Mouse (Mus musculus): Measurements from ENCODE around the gene Lamb3. TPM values are rescaled to one million over a fixed set of nuclear protein-coding genes. Genes with fewer than 3 reads are reported as not detected.
"Not testable (repeated sequence)": the region's sequence is repeated elsewhere in the genome, so short reads cannot be mapped to it uniquely, and the experiment has no call there.

Gene Lamb3
- polyA plus RNA-seq, 1 experiment: 1.0 TPM

DNA sequence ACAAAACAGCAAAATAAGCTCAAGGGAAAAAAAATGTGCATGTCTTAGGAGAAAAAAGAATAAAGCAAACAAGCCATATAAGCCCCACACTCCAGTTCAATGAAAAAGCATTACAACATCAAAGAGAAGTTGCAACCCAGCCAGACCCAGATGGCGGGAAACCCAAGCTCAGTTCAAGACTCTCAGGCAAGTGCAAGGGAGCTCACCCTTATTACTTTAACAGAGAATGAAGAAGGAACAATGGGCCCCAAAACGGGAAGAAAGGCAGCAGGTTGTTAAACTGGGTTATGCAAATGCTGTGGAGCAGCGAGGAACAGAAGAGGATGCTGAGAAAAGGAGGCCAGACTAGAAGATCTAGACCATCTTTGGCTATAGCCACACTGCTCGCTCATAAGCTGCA is 35.4 kb downstream of the Lamb3 start:
- DNase-seq (ENCODE audit: extremely low spot score in 1 of 2, low spot score in 1 of 2): no peak

DNA sequence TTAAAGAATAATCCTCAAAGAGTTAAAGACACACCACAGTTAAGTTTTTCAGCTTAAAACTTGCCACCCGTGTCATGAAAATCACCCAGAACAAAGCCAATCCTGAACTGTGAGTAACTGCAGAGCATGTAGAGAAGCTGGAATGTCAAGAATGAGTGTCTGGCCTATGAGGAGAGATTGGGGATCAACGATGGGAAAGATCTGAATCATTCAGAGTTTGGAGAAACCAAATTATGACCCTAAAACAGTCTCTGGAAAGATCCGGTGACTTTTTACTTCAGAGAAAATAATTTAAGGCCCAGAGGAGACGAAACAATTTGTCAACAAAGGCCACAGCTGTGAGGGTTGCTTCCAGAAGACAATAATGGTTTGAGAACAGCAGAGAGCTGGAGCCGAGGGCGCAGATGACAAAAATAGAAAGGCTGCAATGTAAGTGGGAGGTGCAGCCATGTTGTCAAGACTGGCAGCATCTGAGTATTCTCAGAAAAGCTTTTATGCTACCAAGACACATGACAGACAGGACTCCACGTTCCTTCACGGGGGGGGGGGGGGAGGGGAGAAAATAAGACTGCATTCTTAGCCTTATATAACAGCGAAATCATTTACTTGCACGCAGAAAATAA is 36.2 kb downstream of the Lamb3 start:
- peak in 1 of 2 experiments; percentile 47 for DNase-seq (ENCODE audit: extremely low spot score in 1 of 2, low spot score in 1 of 2)

DNA sequence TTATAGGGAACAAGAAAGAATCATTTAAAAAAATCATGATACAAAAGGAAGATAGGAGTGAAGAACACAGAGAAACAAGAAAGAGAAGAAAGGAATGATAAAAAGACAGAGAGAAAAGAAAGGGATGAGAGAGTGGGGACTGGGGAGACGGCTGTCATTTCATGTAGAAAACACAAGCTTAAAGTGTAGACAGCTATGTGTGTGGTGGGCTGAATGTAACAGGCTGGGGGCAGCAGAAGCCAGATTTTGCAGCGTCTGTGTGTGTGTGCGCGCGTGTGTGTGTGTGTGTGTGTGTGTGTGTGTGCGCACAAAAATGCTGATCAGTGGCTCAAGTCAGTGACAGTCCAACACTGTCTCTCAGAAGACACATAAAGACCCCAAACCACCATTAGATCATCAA is 36.7 kb downstream of the Lamb3 start:
- no peak for DNase-seq (ENCODE audit: extremely low spot score in 1 of 2, low spot score in 1 of 2)

DNA sequence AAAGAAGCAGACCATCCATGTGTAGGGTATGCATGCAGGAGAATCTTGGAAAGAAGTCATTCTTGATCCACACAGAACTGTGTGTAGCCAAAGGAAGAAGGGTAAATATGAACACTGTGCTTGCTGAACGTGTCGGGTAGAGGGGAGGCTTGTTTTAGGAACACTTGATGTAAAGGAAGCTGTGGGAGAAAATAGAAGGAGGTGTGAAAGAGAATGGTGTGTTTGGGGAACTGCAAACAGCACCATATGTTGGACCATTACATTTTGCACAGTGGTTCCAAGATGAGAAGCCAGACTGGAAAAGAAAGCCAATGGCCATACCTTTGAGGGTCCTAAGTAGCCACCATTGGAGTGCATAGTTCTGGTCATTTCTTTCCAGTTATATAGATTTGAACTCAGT is 42.5 kb downstream of the Lamb3 start:
- peak; percentile 33 to 55 for DNase-seq (ENCODE audit: extremely low spot score in 1 of 2, low spot score in 1 of 2)

DNA sequence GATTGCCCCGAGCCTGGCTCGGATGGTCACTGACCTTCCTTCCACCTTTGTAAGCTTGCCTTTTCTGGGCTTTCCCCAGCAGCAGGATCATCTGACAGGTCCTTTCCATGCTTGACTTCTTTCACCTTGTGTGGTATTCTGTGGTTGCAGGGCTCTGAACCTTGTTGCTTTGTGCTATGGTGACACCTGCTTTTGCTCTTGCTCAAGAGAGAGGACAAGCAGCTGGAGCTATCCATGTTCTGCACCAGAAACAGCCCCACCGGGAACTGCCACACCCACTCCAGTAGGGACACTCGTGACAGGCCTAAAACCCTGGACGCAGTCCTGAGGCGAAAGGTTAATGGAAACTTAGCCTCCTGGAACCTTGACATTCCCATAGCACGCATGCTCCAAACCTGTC is 43.9 kb downstream of the Lamb3 start:
- no peak for DNase-seq (ENCODE audit: extremely low spot score in 1 of 2, low spot score in 1 of 2)

DNA sequence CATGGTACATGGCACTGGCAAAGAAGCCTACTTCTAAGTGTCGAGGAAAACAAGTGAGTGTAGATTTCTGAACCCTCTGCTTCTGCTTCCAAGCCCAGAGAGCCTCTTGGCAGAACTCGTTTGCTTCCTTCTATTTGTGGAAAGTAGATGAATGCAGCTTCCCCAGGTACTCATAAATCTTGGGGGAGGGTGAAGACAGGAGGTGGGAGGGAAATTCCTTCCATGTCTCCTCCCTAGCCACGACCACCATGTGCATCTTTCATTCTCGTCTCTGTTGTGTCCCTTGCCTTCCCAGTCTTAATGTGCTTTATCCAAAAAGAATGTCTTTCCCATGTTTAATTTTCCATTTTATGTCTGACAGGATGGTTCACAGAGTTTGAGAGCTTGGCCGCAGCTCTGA is 45.1 kb downstream of the Lamb3 start:
- no peak for DNase-seq (ENCODE audit: extremely low spot score in 1 of 2, low spot score in 1 of 2)

DNA sequence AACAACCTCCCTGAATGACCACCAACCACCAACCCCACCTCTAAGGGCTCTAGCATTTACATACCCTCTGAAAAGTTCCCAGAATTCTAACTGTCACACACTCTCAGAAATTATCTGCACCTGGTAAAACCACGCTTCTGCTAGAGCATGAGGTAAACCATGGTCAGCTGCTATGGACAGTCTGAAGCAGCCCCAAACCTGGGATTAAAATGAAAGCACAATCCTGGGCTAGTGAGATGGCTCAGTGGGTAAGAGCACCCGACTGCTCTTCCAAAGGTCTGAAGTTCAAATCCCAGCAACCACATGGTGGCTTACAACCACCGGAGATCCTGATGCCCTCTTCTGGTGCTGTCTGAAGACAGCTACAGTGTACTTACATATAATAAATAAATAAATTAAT is 46.4 kb downstream of the Lamb3 start:
- DNase-seq (ENCODE audit: extremely low spot score in 1 of 2, low spot score in 1 of 2): not testable (repeated sequence)

DNA sequence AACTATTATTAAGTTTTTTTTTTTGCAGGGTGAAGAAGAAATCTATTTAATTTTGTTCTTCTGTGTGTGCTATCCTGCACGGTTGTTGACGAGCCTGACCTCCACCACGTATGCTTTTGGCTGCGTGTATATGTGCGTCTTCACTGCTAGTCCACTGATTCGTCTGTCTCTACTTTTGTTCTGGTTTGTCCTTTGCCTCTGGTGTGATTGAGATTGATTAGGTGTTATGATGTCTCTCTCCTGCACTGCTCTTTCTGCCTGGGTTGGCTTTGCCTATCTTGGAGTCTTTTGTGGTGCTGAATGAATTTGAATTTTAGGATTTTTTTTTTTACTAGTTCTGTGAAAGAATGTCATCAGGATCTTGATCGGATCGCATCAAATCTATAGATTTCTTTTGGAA is 47.5 kb downstream of the Lamb3 start:
- no peak for DNase-seq (ENCODE audit: extremely low spot score in 1 of 2, low spot score in 1 of 2)

DNA sequence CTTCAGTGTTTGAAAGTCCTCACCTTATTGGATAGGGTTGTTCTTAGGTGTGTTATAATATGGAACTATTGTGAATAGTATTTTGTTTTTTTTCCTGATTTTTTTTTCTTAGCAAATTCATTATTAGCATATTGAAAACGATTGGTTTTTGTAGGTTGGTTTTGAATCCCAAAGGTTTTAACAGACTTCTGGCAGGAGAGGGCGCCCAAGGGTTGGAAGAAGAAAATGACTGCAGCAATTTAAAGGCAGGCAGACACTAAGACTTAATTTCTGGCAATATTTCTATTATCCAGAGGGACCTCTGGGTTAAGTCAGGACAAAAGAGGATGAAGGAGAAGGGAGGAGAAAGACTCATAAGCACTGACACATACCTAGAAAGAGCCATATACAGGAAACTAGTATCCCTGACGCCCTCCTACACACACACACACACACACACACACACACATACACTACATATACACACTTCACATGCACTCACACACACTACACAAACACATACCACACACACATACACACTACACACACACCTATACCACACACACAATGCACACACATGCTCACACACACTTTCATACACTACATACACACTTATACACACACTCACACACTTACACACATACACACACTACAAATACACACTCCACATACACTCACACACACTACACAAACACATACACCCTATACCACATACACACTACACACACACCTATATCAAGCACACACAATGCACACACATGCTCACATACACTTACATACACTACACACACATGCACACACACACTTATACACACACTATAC is 48.2 kb downstream of the Lamb3 start:
- peak in 1 of 2 experiments; percentile 89 for DNase-seq (ENCODE audit: extremely low spot score in 1 of 2, low spot score in 1 of 2)

DNA sequence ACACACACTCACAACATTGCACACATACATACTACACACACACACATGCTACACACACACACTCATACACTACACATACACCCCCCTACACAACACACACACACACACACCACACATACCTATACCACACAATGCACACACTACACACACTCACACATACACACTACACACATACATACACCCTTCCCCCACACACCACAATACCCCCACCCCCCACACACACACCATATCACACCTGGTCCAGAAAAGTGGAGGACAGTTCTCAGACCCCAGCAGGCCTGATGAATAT is 48.7 kb downstream of the Lamb3 start:
- no peak for DNase-seq (ENCODE audit: extremely low spot score in 1 of 2, low spot score in 1 of 2)

DNA sequence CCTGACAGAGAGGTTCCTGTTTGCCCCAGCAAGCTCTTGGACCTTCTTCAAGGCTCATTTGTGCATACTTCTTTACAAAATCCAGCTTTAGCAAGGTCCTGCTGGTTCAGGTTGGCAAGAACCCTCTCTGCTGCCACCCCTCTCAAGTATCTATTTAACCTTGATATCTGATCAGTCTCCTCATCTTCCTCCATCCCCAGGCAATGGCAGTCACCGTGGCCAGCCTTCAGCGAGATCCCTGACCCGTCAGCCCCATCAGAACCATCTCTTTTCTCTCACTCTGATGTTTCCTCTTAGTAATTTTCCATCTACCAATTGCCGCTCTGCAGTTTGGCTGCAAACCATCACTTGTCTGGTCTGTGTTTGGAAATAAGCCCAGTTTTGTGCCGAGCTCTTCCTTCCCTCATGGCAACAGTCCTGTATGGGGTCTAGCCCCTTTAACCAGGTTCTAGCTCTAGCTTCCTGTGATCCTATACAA is 49.2 kb downstream of the Lamb3 start:
- peak in 1 of 2 experiments; percentile 13 for DNase-seq (ENCODE audit: extremely low spot score in 1 of 2, low spot score in 1 of 2)

DNA sequence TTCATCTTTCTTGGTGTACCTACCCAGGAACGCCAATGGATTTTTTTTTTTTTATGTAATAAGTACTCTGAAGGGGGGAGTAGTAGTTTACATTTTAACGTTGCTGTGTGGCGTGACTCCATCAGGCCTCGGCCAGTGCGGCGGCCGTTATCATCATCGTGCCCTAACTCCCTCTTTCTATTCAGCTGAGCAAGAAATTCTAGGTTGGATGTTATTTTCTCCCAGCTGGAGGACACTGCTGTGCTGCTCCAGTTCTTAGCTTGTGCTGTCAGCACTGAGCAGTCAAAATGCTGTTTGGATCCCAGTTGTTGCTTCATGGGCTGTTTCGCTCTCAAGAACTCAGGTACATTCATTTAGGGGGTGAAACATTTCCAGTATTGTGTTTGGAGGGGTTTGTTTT is 52.1 kb downstream of the Lamb3 start:
- DNase-seq (ENCODE audit: extremely low spot score in 1 of 2, low spot score in 1 of 2): no peak

DNA sequence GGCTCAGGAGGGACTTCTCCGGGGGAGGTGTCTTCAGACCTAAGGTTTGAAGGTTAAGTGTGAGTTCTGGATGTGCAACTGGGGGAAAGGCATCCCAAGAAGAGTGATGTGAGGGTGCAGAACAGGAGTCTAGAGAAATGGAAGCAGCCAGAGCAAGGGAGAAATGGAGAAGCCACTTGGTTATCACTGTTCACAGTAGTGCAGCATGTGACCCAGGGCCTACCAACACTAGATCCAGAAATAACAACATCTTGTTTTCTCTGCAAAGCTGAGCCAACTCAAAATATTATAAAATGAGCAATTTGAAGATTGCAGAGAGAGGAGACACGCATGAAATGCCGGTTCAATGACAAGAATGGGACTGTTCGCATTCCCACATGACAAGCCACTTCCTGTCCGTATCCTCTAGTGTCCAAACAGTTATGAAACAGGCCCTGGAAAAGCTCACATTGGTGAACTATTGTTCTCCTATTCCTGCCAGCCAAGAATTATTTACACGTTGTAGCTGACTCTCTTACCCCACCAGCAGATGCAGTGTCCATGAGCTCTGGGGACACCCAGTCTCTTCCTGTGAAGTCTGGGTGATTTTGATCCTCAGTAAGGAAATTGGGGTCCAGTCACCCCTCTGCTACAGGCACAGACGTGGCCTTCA is 54.5 kb downstream of the Lamb3 start:
- DNase-seq (ENCODE audit: extremely low spot score in 1 of 2, low spot score in 1 of 2): no peak

DNA sequence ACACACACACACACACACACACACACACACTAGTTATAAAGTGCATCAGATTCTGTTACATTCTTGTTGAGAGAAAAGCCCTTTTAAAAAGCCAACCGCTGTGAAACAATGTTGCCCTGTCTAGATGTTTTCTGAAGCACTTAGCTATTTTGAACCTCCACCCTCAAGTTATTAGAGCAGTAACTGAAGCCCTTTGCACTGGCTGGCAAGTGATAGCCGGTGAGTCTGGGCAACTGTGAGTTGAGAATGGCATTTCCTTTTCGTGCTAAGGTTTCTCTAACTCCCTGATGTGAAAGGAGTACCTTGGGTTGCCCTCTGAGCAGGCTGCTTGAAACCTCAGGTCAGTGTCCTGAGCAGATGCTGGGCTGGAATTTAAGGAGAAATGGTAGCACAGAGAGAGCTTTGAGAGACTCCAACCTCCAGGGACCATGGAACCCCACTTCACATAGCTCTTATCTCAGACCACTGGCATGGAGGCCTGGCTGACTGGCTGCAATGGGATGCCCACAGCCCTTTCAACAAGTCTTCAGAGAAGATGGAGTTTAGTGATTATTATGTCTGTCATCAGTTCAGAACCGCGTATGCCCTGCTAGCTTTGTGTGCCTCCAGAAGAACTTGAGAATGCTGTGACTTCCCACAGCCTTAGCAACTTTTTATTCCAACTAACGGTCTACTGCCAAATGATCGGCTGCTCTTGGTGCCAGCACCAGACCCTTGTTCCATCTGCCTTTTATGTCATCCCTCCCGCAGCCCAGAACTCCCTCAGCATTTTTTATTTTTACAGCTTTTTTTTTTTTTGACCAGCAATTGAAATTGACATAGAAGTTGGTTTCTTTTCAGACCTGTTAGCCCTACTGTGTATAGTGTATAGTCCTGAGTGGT is 55.8 kb downstream of the Lamb3 start:
- no peak for DNase-seq (ENCODE audit: extremely low spot score in 1 of 2, low spot score in 1 of 2)

DNA sequence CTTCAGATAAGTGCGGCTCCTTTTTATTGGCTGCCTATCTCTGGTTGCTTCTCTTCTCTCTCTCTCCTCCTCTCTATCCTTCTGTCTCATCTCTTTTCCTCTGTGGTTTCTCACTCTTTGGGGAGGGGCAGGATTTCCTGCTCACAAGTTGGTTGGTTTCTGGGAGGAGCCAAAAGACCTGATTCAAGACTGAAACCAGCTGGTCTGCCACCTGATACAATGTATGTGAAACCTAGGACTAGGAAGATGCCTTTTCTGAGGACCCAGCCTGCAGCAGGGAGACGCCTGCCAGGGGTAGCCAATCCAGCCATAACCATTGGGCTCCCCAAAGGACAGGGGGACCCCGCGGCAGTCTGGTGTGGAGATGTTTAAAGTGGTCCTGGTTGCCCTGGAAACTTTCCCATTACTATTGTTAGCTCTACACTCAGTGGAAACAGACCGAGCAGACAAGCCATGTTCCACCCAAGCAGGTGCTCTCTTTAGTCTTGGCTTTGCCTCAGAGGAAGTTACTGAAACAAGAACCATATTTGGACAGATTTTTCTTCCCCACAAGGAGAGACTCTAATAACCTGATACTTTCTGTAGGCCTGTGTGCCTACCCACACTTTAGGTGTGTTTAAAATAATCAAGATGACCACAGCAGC is 56.6 kb downstream of the Lamb3 start, which contains the start of gene Hsd11b1:
Gene Hsd11b1 (minus strand): TSS at position 121 of the 644 bp plus-strand sequence.
- DNase-seq (ENCODE audit: extremely low spot score in 1 of 2, low spot score in 1 of 2): no peak

DNA sequence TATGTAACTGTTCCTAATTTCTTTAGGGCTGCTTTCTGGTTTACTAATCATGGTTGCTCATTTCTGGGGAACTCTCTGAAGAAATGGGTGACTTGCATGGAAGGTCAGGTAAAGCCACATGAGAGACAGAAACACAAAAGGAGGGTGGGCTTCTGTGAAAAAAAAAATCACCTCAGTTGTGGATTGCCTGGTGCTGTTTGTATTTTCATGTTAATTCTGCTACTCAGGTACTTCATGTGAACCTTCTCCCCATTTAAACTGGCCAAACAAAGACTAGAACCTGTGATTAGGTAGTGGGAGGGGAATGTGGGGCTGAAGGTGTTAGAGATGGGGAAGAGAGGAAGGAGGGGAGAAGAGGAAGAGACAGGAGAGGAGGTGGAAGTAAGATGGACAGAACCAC is 58.2 kb downstream of the Lamb3 start:
- no peak for DNase-seq (ENCODE audit: extremely low spot score in 1 of 2, low spot score in 1 of 2)

DNA sequence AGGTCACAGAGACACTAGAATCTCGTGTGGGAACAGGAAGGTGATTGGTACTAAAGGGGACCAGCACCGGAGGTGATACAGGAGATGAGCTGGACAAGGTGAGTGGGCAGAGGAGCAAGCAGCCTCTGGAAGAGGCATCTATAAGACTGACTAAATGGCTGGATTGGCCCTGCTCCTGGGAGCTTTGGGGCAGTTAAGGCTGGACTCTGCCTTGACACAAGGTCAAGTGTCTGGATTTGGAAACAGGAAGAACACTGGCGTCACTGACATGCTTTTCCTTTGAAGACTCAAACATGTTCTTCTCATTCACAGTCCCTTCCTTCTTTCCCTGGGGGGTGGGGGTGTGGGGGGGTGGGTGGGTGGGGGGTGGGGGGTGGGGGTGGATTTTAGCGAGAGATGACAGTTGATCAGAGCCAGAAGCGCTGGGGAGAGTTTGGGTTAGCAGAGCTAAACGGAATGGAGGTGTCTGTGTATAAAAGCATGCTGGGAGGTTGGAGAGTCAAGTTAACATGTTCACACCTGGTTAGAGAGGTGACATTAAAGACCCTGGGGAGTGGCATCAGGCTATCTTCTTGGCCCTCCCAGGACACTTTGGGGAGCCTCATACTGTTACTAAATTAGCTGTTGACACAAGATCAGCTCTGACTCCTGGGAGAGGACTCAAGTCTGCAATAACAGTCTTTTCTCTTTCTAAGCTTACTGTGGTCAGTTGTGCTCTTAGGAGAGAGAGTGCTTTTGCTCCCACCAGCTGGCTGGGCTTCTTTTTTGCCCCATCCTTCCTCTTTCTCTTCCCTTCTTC is 63.7 kb downstream of the Lamb3 start:
- DNase-seq (ENCODE audit: extremely low spot score in 1 of 2, low spot score in 1 of 2): no peak

DNA sequence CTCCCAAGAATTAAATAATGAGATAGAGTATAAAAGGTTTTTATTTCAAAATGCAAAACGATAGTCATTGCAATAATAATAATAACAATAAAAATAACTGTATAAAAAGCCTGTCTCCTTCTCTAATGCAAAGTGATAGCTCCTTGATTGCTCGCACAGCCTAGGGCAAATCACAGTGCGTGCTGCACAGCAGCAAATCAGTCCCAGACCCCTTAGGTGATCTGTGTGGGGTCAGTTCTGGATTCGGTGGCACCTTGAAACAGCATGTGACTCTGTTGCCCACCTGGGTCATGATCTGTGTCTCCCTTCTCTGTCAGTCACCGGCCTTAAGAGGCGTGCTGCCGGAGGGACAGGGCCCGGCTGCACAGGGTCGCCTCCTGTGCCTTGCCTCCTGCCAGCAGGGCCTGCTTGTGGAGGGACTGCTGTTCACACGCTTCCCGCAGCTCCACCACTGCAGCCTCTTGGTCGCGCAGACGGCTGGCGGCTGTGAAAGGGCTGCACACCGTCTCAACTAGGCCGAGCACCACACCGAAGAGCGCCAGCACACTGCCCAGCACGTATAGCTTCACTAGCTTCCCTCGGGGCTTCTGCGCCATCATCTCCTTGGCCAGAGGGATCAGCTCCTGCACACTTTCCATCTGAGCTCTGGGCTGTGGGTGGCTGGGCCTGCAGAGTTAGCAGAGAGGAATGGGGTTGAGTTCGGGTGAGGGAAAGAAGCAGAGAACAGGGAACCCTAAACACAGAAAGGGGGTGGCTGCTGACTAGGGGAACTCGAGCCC is 64.8 kb downstream of the Lamb3 start:
- DNase-seq (ENCODE audit: extremely low spot score in 1 of 2, low spot score in 1 of 2): peak in 1 of 2 experiments; percentile 25
